Mouse (Mus musculus): ENCODE data around the gene Olfr223.

DNA sequence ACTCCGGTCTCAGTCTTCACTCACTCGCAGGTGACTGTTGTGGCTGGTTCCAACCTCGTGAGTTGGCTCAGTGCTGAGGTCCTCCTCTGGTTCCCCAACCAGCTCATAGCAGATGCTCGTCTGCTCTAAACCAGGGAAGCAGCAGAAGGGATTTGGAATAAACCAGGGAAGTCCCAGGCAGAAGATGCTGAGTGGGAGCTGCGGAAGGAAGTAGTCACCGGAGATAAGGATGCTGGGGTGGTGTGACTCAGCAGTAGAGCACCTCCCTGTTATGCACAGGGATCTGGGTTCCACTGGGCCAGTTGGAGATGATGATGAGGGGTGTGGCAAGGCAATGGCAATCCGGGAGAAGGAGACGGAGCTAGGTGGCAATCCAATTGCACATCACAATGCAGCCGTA lies 49.1 kb downstream of the Olfr223 start:
- TF ChIP-seq CTCF (IDR thresholded peaks at IDR 0.05; ENCODE audit: low read depth, low read length) = no peak
- TF ChIP-seq TAL1 (conservative IDR thresholded peaks at IDR 0.05; ENCODE audit: low read depth, low read length) = no peak
- no peak for TF ChIP-seq POLR2AphosphoS5 (IDR thresholded peaks at IDR 0.05; ENCODE audit: insufficient replicate concordance, low read depth, low read length)

Measured in G1E (cell line).